Comparison of ENCODE assay signal across 10 mouse cellular contexts in genomic region chr3:90118132-90118790, GRCm38 (mm10). TPM values are rescaled to one million over a fixed set of nuclear protein-coding genes. Genes with fewer than 3 reads are reported as not detected.
DNase-seq lines count a peak whose midpoint lies in the region; ATAC-seq and TF ChIP-seq lines count a peak whose summit lies in the region.
"Had no signal": no experiment of that assay in that cellular context is flagged by ENCODE, and none has a peak within 500 bp of the region (broad histone marks: within the 10 kb centered on the region; RNA-seq: fewer than 3 reads in every experiment).

No protein-coding gene starts in this region.

- no peak for TF ChIP-seq EP300 in lung, postnatal 0 days (IDR thresholded peaks at IDR 0.05)

- no peak overlapping the region for H3K9ac ChIP-seq in lung, postnatal 0 days (replicated peaks; ENCODE audit: low read depth)
- no peak overlapping the region for H3K9ac ChIP-seq in hindbrain, embryonic 13.5 days

- no peak for TF ChIP-seq CTCF in lung, postnatal 0 days (IDR thresholded peaks at IDR 0.05)
- no peak for TF ChIP-seq CTCF in lung, adult 2 months (IDR thresholded peaks at IDR 0.05; ENCODE audit: insufficient read depth, low read length)

- H3K36me3 ChIP-seq in lung, postnatal 0 days (ENCODE audit: insufficient read depth, low read length): no peaks in the 10 kb centered on the region
- H3K36me3 ChIP-seq in hindbrain, embryonic 13.5 days: no peaks in the 10 kb centered on the region

- H3K4me2 ChIP-seq in lung, postnatal 0 days (replicated peaks; ENCODE audit: low read depth, low read length): no peak overlapping the region
- no peak overlapping the region for H3K4me2 ChIP-seq in hindbrain, embryonic 13.5 days

- no peaks in the 10 kb centered on the region for H3K9me3 ChIP-seq in lung, postnatal 0 days (ENCODE audit: low read length)
- H3K9me3 ChIP-seq in hindbrain, embryonic 13.5 days: no peaks in the 10 kb centered on the region

- H3K27me3 ChIP-seq in lung, postnatal 0 days (replicated peaks; ENCODE audit: insufficient read depth, low read length): no peaks in the 10 kb centered on the region
- no peaks in the 10 kb centered on the region for H3K27me3 ChIP-seq in hindbrain, embryonic 13.5 days

- H3K4me3 ChIP-seq in lung, postnatal 0 days (ENCODE audit: low read depth, low read length): no peak overlapping the region
- H3K4me3 ChIP-seq in lung, adult 2 months (replicated peaks; ENCODE audit: extremely low read depth, low read depth, low read length): no peak overlapping the region
- H3K4me3 ChIP-seq in hindbrain, embryonic 13.5 days: no peak overlapping the region

- no peak for TF ChIP-seq POLR2A in lung, adult 2 months (IDR thresholded peaks at IDR 0.05; ENCODE audit: borderline replicate concordance, extremely low read depth, low read depth, low read length)

- DNase-seq in lung, postnatal 0 days (ENCODE audit: low spot score): peak; percentile 56
- no peak for DNase-seq in lung, adult 2 months
- DNase-seq in cerebellum, adult 8-10 months: peak; percentile 38
- DNase-seq in heart, postnatal 4 days: peak; percentile 45
- peak; percentile 49 to 83 for DNase-seq in right cerebral cortex, postnatal 36 days (ENCODE audit: low spot score in 2 of 2)
- DNase-seq in thymus, adult 18-20 months: no peak

- WGBS in lung, postnatal 0 days: 84% methylated on average over 13 of the region's 13 CpGs
- WGBS in lung, adult 2 months: 71% methylated on average over 13 of the region's 13 CpGs
- 95% methylated on average over 13 of the region's 13 CpGs for WGBS in hindbrain, embryonic 13.5 days

- no peak overlapping the region for H3K27ac ChIP-seq in lung, postnatal 0 days (ENCODE audit: low read length)
- H3K27ac ChIP-seq in hindbrain, embryonic 13.5 days: no peak overlapping the region
- H3K27ac ChIP-seq: kidney, postnatal 0 days; macrophage had no signal

- H3K4me1 ChIP-seq in lung, postnatal 0 days (ENCODE audit: insufficient read depth, low read depth, low read length): no peaks in the 10 kb centered on the region
- H3K4me1 ChIP-seq in lung, adult 2 months (ENCODE audit: control insufficient read depth, insufficient read depth, low read length): no peaks in the 10 kb centered on the region
- H3K4me1 ChIP-seq in hindbrain, embryonic 13.5 days (replicated peaks): no peaks in the 10 kb centered on the region

- no peak for ATAC-seq in lung, postnatal 0 days
- no peak for ATAC-seq in monocyte, adult 5-6 weeks (replicated peaks; ENCODE audit: insufficient number of reproducible peaks, low FRiP score, low TSS enrichment, poor library complexity, severe bottlenecking)
- ATAC-seq in hindbrain, embryonic 13.5 days (ENCODE audit: low FRiP score): no peak

RNA-seq across cellular contexts. Expression of gene Nup210l, which starts 14.3 kb away (rescaled TPM):
- 0.10 and 0.17 TPM in 2 replicates for polyA plus RNA-seq in lung, postnatal 0 days (2015; fragmentation: Nextera tagmentation; extraction: Ambion mirVana)
- 0.40 and 0.58 TPM in 2 replicates for polyA plus RNA-seq in lung, adult 2 months (2012; rRNA removed)
- under 1 TPM; 0.12 to 0.23 TPM for total RNA-seq in heart, postnatal 4 days (2021)
- total RNA-seq in monocyte, adult 5-6 weeks (2017): 0.19 to 0.49 TPM (median 0.32 TPM) in 3 replicates
- polyA plus RNA-seq in hindbrain, embryonic 13.5 days (2015; fragmentation: Nextera tagmentation; extraction: Ambion mirVana): 0.31 and 0.44 TPM in 2 replicates
- polyA plus RNA-seq: macrophage had no signal

RNA-seq across cellular contexts. Expression of gene Tpm3, which starts 45.8 kb away (rescaled TPM):
- polyA plus RNA-seq in lung, postnatal 0 days (2015; fragmentation: Nextera tagmentation; extraction: Ambion mirVana): 506 and 509 TPM in 2 replicates
- polyA plus RNA-seq in lung, adult 2 months (2012; rRNA removed): 133 and 219 TPM in 2 replicates
- 100 to 1,000 TPM; 127 to 134 TPM for total RNA-seq in heart, postnatal 4 days (2021)
- total RNA-seq in monocyte, adult 5-6 weeks (2017): 927 to 1,272 TPM (median 1,055 TPM) in 3 replicates
- polyA plus RNA-seq in hindbrain, embryonic 13.5 days (2015; fragmentation: Nextera tagmentation; extraction: Ambion mirVana): 392 and 415 TPM in 2 replicates

Comparison
In these comparisons a context has a peak if more than half of its experiments do, and no peak if none do; other contexts are left out.
1. DNase-seq: peak in lung, postnatal 0 days (single experiment), cerebellum, adult 8-10 months (single experiment), heart, postnatal 4 days (single experiment) and right cerebral cortex, postnatal 36 days (2 of 2); none in lung, adult 2 months (single experiment) and thymus, adult 18-20 months (0 of 2).